Mouse (Mus musculus) urinary bladder, postnatal 14 days (tissue): ENCODE results near the gene Slc13a3.
"Not testable (repeated sequence)": the region's sequence is repeated elsewhere in the genome, so short reads cannot be mapped to it uniquely, and the experiment has no call there.

ENCODE experiments used
- DNase-seq: peaks from one replicate; pipeline ENCODE4 v3.0.0; 2021; ENCODE audit warnings: low spot score

Gene Slc13a3

DNA sequence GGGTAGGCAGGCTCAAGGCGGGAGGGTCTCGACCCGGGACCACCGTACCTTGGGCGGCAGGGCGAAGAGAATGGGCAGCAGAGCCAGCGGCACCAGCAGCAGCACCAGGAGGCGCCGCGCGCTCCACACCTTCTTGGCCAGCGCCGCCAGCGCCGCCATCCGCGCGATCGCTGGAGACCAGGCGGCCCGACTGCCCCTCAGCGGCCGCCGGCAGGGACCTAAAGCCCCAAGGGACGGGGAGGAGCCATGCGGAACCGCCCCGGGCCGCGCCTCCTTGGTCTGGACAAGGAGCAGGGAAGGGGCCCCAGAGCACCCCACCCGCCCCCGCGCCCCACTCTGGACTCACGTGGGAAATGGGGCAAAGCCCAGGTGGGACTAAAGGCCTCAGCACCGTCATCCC lies at the start of gene Slc13a3:
TSS of gene Slc13a3 (minus strand) at position 228 of the 400 bp plus-strand sequence.
- peak; percentile 11 for DNase-seq

DNA sequence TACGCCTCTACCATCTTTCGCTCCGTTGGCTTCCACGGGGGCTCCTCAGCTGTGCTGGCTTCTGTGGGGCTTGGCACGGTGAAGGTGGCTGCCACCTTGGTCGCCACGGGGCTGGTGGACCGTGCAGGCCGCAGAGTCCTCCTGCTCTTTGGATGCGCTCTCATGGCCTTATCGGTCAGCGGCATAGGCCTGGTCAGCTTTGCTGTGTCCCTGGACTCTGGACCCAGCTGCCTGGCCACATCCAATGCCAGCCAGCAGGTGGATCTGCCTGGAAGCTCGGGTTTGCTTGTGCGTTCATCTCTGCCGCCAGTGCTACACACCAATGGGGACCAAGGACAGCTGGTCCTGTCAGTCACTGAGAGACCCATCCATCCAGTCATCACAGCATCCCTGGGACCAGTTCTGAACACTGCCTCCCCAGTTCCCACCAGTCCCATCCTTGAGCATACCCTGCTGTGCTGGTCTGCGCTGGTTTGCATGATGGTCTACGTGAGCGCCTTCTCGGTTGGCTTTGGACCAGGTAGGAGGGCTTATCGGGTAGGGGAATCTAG lies 42.2 kb upstream of the Slc13a3 start:
- no peak for DNase-seq

DNA sequence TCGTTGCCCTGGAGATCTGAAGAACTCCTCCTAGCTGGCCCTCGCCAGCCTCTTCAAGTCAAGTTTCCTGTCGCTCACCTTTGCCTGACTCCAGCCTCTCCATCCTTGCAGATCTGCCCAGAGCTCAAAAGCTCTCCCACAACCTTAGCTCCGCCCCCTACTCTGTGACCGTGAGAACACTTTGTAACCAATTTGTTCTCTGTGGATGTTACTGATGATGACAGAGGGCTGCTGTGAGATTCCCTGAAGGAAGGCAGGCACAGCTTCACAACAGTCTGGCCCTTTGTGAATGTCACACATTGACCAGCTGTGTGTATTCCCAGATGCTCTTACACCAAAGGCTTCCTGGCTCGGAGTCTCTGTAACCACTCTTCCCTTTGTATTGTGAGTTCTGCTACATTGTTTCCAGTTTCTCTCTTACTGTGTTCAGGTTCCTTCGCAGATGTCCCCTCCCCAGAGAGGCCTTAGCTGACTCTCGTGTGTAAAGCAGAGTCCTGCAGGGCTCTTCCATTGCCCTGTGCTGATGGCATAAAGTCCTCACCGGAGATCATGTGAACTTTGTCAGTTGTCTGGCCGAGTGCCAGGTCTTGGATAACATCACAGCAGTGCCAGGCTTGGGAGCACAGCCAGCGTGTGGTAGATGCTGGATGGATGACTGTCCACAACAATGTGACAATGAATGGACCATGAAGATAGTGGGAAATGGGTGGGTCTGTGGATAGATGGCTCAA lies 40.0 kb upstream of the Slc13a3 start:
- DNase-seq: peak; percentile 72

GRCm38 (mm10) chr2:165512426-165512825 lies 39.4 kb upstream of the Slc13a3 start:
- DNase-seq: no peak

- not testable (repeated sequence) for DNase-seq
These were observed 38.5 kb upstream of the Slc13a3 start for GRCm38 (mm10) chr2:165511530-165511929.

DNA sequence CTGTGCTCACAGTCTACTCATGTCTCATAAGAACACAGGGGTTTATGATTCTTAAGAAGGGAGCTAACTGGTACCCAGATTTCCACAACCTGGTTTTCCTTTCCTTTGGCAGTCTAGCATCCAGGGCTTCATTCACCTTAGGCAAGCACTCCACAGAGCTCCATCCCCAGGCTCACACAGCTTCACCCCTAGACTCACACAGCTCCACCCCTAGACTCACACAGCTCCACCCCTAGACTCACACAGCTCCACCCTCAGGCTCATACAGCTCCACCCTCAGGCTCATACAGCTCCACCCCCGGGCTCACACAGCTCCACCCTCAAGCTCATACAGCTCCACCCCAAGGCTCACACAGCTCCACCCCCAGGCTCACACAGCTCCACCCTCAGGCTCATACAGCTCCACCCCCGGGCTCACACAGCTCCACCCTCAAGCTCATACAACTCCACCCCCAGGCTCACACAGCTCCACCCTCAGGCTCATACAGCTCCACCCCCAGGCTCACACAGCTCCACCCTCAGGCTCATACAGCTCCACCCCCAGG lies 38.0 kb upstream of the Slc13a3 start:
- not testable (repeated sequence) for DNase-seq

DNA sequence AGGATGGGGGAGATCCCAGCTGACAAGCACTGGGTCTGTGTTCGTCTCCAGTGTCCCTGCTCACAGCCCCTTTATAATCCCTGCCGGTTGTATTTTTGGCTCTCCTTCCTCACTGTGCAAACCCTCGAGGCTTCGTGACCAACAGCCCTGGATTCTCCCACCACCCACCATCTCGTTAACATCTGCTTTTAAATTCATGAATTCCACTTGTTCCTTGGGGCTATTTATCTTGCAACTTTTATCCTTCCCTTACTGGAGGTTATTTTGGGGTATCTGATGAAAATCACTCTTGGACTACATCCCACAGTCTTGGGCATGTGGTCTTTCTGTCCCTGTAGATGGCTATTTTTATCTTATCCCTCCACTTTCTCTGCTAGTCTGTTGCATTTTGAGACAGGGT lies 37.4 kb upstream of the Slc13a3 start:
- no peak for DNase-seq

- no peak for DNase-seq
These were observed 36.7 kb upstream of the Slc13a3 start for GRCm38 (mm10) chr2:165509686-165510085.

- DNase-seq: peak; percentile 62
These were observed 30.5 kb upstream of the Slc13a3 start, which contains the start of gene Slc2a10 for GRCm38 (mm10) chr2:165503259-165504203. Slc2a10 (plus strand) TSS chr2:165503787.

- DNase-seq: no peak
These were observed 25.8 kb upstream of the Slc13a3 start for GRCm38 (mm10) chr2:165498816-165499215.

- no peak for DNase-seq
These were observed 24.8 kb upstream of the Slc13a3 start for GRCm38 (mm10) chr2:165497706-165498275.

GRCm38 (mm10) chr2:165496251-165496650 lies 23.2 kb upstream of the Slc13a3 start:
- peak; percentile 57 for DNase-seq

DNA sequence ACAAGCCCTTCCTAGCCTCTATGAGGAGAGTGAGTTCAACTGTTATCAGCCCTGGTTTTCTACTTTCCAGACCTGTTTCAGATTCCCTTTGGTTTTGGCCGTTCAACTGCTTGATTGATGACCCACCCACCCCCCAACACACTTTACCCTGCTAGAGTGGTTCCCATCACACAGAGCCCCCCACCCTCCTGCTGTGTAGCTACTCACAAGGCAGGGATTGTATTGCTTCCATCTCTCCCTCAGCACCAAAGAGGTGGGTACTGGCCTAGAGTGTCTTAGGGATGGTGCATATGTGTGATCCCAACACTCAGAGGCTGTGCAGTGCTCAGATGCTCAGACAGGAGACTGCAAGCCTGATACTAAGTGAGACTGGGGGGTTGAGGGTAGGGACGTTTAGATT lies 21.5 kb upstream of the Slc13a3 start:
- no peak for DNase-seq

- no peak for DNase-seq
These were observed 20.7 kb upstream of the Slc13a3 start for GRCm38 (mm10) chr2:165493587-165494210.

DNA sequence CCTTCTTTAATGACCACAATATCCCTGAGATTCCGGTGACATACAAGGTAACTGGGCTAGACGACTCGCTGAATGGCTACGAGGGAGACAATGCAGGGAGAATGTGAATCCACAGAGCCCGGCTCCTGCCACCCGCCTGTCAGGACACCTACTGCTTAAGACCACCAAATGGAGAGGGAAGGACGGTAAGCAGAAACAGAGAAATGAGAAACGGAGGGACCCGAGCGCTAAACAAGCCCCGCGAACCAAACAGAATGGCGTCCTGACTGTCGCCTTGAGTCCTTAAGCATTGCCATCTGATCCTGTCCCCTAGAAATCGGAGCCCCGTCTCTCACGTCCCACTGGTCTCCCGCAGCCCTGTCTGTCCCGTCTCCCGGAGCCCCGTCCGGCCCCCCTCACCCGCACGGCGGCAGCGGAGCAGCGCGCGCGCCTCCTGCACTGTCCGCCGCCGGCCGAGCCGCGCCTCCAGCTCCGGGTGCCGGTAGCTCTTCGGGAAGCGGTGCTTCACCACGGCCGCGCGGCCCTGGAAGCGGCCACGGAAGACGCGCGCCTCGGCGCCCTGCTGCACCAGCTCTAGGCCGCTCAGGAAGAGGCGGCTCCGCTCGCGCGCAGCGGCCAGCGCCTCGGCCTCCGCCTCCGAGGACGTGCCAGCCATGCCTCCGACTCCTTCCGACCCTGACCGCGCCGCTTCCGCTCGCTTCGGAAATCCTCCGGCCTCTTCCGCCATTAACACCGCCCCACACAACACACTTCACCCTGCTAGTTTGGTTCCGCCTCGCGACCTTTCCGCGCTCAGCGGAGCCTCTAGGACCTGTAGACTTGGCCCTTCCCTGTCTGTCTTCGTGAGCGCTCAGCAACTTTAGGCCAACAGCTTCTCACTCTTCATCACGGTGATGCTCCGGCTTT lies 19.9 kb upstream of the Slc13a3 start, which contains the start of gene Trp53rka:
TSS of gene Trp53rka (minus strand) at position 677 of the 906 bp plus-strand sequence.
- peak; percentile 85 for DNase-seq

GRCm38 (mm10) chr2:165486881-165487535 lies 14.0 kb upstream of the Slc13a3 start:
- peak; percentile 39 for DNase-seq

DNA sequence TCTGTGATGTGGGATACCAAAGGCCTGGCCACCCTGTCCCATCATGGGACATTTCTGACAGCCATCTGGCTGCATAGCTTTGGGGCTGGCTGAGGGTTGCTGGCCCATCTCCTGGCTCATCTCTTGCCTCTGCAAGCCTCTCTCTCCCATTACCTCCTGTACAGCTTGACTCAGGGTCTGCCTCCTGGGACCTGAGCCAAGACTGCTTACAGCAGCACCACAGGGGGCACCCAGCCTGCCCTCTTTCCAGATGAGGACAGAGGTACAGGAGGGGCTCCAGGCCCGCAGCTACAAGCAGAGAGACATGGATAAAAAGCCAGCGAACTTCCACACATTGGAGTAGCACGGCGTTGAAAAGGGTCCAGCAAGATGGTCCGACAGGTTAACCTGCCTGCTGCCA lies 13.4 kb upstream of the Slc13a3 start:
- no peak for DNase-seq

DNA sequence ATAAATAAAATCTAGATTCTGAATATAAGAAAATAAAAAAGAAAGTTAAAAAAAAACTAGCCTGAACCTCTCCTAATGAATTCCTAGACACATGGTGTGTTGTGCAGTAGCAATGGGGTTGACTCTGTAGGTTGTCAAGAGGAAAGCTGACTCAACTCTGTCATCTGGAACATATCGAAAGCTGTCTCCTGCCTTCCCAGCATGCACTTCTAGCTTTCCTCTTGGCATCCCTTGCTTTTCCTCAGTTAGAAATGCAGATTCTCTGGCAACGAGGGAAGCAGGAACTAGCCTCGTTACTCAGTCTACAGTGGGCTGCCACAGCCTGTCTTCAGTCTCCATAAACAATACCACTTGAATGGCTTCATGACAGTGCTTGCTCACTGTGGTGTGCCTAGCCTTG lies 12.8 kb upstream of the Slc13a3 start:
- no peak for DNase-seq

- DNase-seq: no peak
These were observed 11.1 kb upstream of the Slc13a3 start for GRCm38 (mm10) chr2:165484152-165484551.

- DNase-seq: no peak
These were observed 9.0 kb upstream of the Slc13a3 start for GRCm38 (mm10) chr2:165482003-165482402.
